Mouse (Mus musculus) forebrain, embryonic 15.5 days (tissue): ENCODE data around the gene Bcas3. TPM values are rescaled to one million over a fixed set of nuclear protein-coding genes. Genes with fewer than 3 reads are reported as not detected.
A peak's percentile ranks its signal among the peaks of the same experiment; 100 is the strongest.

ENCODE experiments used
- ATAC-seq: fragments of 200-750 bp; cut with Nextera tagmentation; replicated peaks from 2 replicates; pipeline ENCODE4 v1.8.0; 2017; ENCODE audit warnings: mild to moderate bottlenecking, moderate TSS enrichment, moderate library complexity
- H3K27ac ChIP-seq: fragments of 300-500 bp; sonication (generic); replicated peaks from 2 replicates; pipeline ENCODE4 v1.5.1; 2015; ENCODE audit warnings: mild to moderate bottlenecking, inconsistent platforms
- H3K27me3 ChIP-seq: fragments of 300-500 bp; sonication (generic); 2 replicates; pipeline ENCODE4 v1.6.1; 2015; ENCODE audit warnings: inconsistent platforms
- H3K36me3 ChIP-seq: fragments of 300-500 bp; sonication (generic); 2 replicates; pipeline ENCODE4 v1.6.1; 2015; ENCODE audit warnings: mild to moderate bottlenecking, inconsistent platforms
- H3K4me1 ChIP-seq: fragments of 300-500 bp; sonication (generic); 2 replicates; pipeline ENCODE4 v1.6.1; 2015; ENCODE audit warnings: inconsistent platforms
- H3K4me2 ChIP-seq: fragments of 300-500 bp; sonication (generic); replicated peaks from 2 replicates; pipeline ENCODE4 v1.6.1; 2015; ENCODE audit warnings: mild to moderate bottlenecking, inconsistent platforms
- H3K4me3 ChIP-seq: fragments of 300-500 bp; sonication (generic); 2 replicates; pipeline ENCODE4 v1.5.1; 2015; ENCODE audit warnings: mild to moderate bottlenecking, inconsistent platforms
- H3K9ac ChIP-seq: fragments of 300-500 bp; sonication (generic); replicated peaks from 2 replicates; pipeline ENCODE4 v1.6.1; 2015; ENCODE audit warnings: mild to moderate bottlenecking, inconsistent platforms
- H3K9me3 ChIP-seq: fragments of 300-500 bp; sonication (generic); 2 replicates; pipeline ENCODE4 v1.6.1; 2016; ENCODE audit warnings: inconsistent platforms
- WGBS: fragments of 180-500 bp; shearing (Covaris S2); methylation state at CpG from one replicate; pipeline ENCODE4 v1.1.7; 2015; ENCODE audit warnings: mixed read lengths; 5-methylcytosine and 5-hydroxymethylcytosine counted together
- polyA plus RNA-seq: library from polyadenylated mRNA; unstranded; fragments of >200 nt; fragmentation: Nextera tagmentation; extraction: Ambion mirVana; gene quantifications from 2 replicates; pipeline ENCODE4 v1.2.1, GENCODE M21; 2015

The Bcas3 gene
- polyA plus RNA-seq, 1 experiment from 2014 or later, result 30.1 TPM

DNA sequence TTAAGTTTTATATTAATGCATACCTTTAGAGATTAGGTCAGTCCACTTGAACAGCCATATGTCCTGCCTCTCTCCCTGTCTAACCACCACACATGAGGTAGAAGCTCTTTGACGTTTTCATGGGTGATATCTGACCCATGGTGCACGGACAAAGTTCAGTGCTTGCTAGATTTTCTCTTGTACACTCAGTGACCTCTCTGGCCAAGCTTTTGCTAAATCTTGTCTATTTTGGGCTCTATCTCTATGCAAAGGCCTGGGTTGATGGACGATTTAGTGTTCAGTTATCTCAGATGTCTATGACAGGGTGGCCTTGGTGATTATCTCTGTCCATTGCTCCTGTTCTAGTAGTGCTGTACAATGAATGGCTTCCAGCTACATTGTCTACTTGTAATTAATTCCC, 260.6 kb downstream of the Bcas3 start:
- no peaks in the 10 kb centered on the region for H3K36me3 ChIP-seq
- H3K4me1 ChIP-seq, result peaks cover 2% of the 10 kb centered on the region; the same call in 1 of the 2 replicates
- H3K4me3 ChIP-seq, result no peak overlapping the region
- WGBS, result 80% methylated on average over 3 of the region's 3 CpGs
- H3K4me2 ChIP-seq, result no peak overlapping the region
- H3K9ac ChIP-seq, result no peak overlapping the region
- no peaks in the 10 kb centered on the region for H3K27me3 ChIP-seq
- no peaks in the 10 kb centered on the region for H3K9me3 ChIP-seq
- H3K27ac ChIP-seq, result no peak overlapping the region
- ATAC-seq, result no peak

DNA sequence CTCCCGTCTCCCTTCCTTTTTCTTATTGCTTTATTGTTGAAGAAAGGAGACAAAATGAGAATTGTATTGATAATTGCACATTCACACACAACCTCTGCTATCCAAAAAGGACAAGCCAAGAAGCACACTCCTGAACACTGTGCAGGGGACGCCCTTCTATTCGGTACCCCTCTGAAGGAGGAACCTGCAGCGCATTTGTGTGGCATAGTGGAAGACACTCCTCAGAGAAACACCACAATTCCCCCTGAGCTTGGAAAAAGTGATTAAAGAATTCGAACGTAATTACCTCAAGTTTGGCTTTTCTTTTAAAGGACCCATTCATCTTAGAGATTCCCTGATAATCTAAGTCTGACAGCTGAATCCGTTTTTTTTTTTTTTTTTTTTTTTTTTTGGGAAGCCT, 261.5 kb downstream of the Bcas3 start:
- no peak overlapping the region for H3K4me2 ChIP-seq
- no peaks in the 10 kb centered on the region for H3K27me3 ChIP-seq
- WGBS, result 70% methylated on average over 7 of the region's 7 CpGs
- H3K27ac ChIP-seq, result no peak overlapping the region
- no peaks in the 10 kb centered on the region for H3K36me3 ChIP-seq
- no peak overlapping the region for H3K9ac ChIP-seq
- H3K4me1 ChIP-seq, result peaks cover 1% of the 10 kb centered on the region; the same call in 1 of the 2 replicates
- ATAC-seq, result no peak
- no peak overlapping the region for H3K4me3 ChIP-seq
- H3K9me3 ChIP-seq, result no peaks in the 10 kb centered on the region

- H3K27ac ChIP-seq, result no peak overlapping the region
- no peaks in the 10 kb centered on the region for H3K9me3 ChIP-seq
- H3K27me3 ChIP-seq, result no peaks in the 10 kb centered on the region
- no peak overlapping the region for H3K4me3 ChIP-seq
- 79% methylated on average over 7 of the region's 7 CpGs for WGBS
- H3K9ac ChIP-seq, result no peak overlapping the region
- no peaks in the 10 kb centered on the region for H3K36me3 ChIP-seq
- H3K4me2 ChIP-seq, result no peak overlapping the region
- H3K4me1 ChIP-seq, result no peaks in the 10 kb centered on the region
- no peak for ATAC-seq
Observed at GRCm38 (mm10) chr11:85615421-85615820, 262.5 kb downstream of the Bcas3 start.

GRCm38 (mm10) chr11:85621486-85621885, 268.5 kb downstream of the Bcas3 start:
- Histone ChIP-seq H3K9ac (no peak overlapping the region), H3K36me3 (no peaks in the 10 kb centered on the region), H3K9me3 (no peaks in the 10 kb centered on the region), H3K4me2 (no peak overlapping the region), H3K4me3 (no peak overlapping the region), H3K27ac (0 out of 2 replicates have a peak overlapping the region, but pooled peaks have one; percentile 1), H3K4me1 (peaks cover 12% of the 10 kb centered on the region), H3K27me3 (no peaks in the 10 kb centered on the region)
- WGBS, result 22% methylated on average over 2 of the region's 2 CpGs
- no peak for ATAC-seq

DNA sequence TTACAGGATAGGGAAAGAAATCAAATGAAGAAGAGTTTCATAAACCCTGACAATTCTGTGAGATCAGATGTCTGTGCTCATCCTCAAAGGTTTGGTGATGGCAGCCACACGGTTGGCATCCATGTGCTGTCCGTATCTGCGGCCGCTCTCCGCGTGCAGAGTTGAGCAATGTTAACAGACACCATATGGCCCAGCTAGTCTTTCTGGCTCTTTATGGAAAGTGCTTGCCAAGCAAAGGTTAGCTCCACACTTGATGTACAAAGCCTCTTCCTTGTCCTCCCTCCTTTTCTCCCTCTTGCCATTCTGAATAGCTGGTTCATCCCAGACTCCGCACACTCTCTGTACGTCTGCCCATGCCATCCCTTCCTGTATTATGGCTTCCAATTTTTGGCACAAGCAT, 269.0 kb downstream of the Bcas3 start:
- H3K9ac ChIP-seq, result no peak overlapping the region
- 66% methylated on average over 8 of the region's 8 CpGs for WGBS
- no peaks in the 10 kb centered on the region for H3K27me3 ChIP-seq
- peaks cover 12% of the 10 kb centered on the region for H3K4me1 ChIP-seq
- no peak overlapping the region for H3K4me2 ChIP-seq
- no peak; the same call in 1 of the 2 replicates for ATAC-seq
- 0 out of 2 replicates have a peak overlapping the region, but pooled peaks have one; percentile 1 for H3K27ac ChIP-seq
- H3K9me3 ChIP-seq, result no peaks in the 10 kb centered on the region
- H3K36me3 ChIP-seq, result no peaks in the 10 kb centered on the region
- no peak overlapping the region for H3K4me3 ChIP-seq

DNA sequence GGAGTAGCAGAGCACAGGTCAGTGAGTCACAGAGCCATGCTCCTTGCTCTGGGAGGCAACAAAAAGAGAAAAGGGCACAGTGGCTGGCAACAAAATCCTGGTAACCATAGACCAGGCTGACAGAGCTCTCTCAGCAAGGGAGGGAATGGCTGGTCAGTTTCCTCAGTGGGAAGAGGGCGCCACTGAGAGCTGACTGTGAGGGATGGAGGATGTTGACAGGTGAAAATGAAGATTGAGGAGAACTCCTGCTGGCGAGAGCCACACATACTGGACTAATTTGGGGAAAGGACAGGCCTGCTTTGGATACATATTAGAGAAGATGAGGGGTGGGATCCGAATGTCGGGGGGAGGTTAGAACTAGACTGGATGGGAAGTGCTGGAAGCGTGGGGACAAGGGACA, 272.2 kb downstream of the Bcas3 start:
- Histone ChIP-seq H3K4me2 (no peak overlapping the region), H3K4me1 (peaks cover 16% of the 10 kb centered on the region), H3K9ac (no peak overlapping the region), H3K36me3 (no peaks in the 10 kb centered on the region), H3K27me3 (no peaks in the 10 kb centered on the region), H3K9me3 (no peaks in the 10 kb centered on the region), H3K4me3 (no peak overlapping the region), H3K27ac (no peak overlapping the region)
- 80% methylated on average over 5 of the region's 5 CpGs for WGBS
- no peak for ATAC-seq

GRCm38 (mm10) chr11:85626846-85627245, 273.9 kb downstream of the Bcas3 start:
- H3K4me3 ChIP-seq, result no peak overlapping the region
- no peak overlapping the region for H3K27ac ChIP-seq
- no peak for ATAC-seq
- WGBS, result 91% methylated on average over 2 of the region's 2 CpGs
- no peaks in the 10 kb centered on the region for H3K9me3 ChIP-seq
- no peaks in the 10 kb centered on the region for H3K27me3 ChIP-seq
- no peaks in the 10 kb centered on the region for H3K36me3 ChIP-seq
- no peak overlapping the region for H3K9ac ChIP-seq
- no peak overlapping the region for H3K4me2 ChIP-seq
- peaks cover 13% of the 10 kb centered on the region for H3K4me1 ChIP-seq

DNA sequence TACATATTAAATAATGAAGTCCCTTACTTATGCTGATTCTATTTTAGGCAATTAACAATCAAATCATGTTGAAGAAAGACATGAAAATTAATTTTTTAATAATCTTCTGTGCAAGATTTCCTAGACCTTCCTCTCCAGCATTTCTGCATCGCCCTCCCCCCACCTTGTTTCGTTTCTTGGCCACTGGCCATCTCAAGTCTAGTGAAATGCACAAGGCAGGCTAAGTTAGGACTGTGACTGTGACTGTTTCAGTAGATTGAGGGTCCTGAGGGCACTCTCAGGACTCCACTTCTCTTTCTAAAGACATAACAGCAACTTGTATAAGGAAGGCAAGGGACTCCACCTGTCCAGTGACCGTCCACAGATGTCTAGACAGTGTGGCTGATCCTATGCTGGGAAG, 274.4 kb downstream of the Bcas3 start:
- Histone ChIP-seq H3K4me1 (peaks cover 8% of the 10 kb centered on the region; the same call in 1 of the 2 replicates), H3K27me3 (no peaks in the 10 kb centered on the region), H3K9me3 (no peaks in the 10 kb centered on the region), H3K27ac (no peak overlapping the region), H3K9ac (no peak overlapping the region), H3K36me3 (no peaks in the 10 kb centered on the region), H3K4me2 (no peak overlapping the region), H3K4me3 (no peak overlapping the region)
- 74% methylated on average over 3 of the region's 3 CpGs for whole genome bisulfite sequencing
- ATAC-seq, result no peak

GRCm38 (mm10) chr11:85628303-85629063, 275.5 kb downstream of the Bcas3 start:
- no peaks in the 10 kb centered on the region for H3K9me3 ChIP-seq
- no peak overlapping the region for H3K4me2 ChIP-seq
- no peaks in the 10 kb centered on the region for H3K27me3 ChIP-seq
- H3K36me3 ChIP-seq, result no peaks in the 10 kb centered on the region
- H3K4me3 ChIP-seq, result no peak overlapping the region
- 0 out of 2 replicates have a peak, but pooled peaks cover 4% of the 10 kb centered on the region for H3K4me1 ChIP-seq
- 54% methylated on average over 13 of the region's 13 CpGs for WGBS
- no peak for ATAC-seq
- no peak overlapping the region for H3K27ac ChIP-seq
- no peak overlapping the region for H3K9ac ChIP-seq

DNA sequence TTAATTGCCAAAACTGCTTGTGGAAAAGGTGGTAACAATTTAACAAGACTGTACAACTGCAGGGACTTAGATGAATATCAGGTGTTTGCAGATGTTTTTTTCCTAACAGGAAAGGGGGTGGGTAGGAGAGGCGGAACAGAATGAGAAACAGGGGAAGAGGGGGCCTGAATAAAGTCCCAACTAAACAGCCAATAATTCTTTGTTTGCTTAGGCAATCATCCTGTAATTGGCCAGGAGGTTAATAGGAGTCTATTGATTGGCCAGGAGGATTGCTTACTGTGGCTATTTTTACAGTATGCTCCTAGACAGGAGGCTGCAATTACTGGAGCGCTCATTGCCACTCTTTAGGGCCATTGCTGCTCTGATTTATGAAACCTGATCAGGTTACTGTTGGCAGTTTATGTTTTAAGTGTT, 279.6 kb downstream of the Bcas3 start:
- Histone ChIP-seq H3K9ac (no peak overlapping the region), H3K27me3 (no peaks in the 10 kb centered on the region), H3K9me3 (no peaks in the 10 kb centered on the region), H3K4me3 (no peak overlapping the region), H3K4me1 (0 out of 2 replicates have a peak, but pooled peaks cover 4% of the 10 kb centered on the region), H3K4me2 (no peak overlapping the region), H3K36me3 (no peaks in the 10 kb centered on the region), H3K27ac (no peak overlapping the region)
- WGBS, result 45% methylated on average over 2 of the region's 2 CpGs
- no peak for ATAC-seq

- no peak for ATAC-seq
- 0 out of 2 replicates have a peak overlapping the region, but pooled peaks have one; percentile 31 for H3K27ac ChIP-seq
- no peaks in the 10 kb centered on the region for H3K9me3 ChIP-seq
- H3K4me1 ChIP-seq, result peaks cover 25% of the 10 kb centered on the region
- 58% methylated on average over 12 of the region's 12 CpGs for WGBS
- H3K4me3 ChIP-seq, result no peak overlapping the region
- no peak overlapping the region for H3K9ac ChIP-seq
- no peak overlapping the region for H3K4me2 ChIP-seq
- H3K27me3 ChIP-seq, result no peaks in the 10 kb centered on the region; the same call in 1 of the 2 replicates
- no peaks in the 10 kb centered on the region for H3K36me3 ChIP-seq
Observed at GRCm38 (mm10) chr11:85638696-85639495, 285.9 kb downstream of the Bcas3 start.

DNA sequence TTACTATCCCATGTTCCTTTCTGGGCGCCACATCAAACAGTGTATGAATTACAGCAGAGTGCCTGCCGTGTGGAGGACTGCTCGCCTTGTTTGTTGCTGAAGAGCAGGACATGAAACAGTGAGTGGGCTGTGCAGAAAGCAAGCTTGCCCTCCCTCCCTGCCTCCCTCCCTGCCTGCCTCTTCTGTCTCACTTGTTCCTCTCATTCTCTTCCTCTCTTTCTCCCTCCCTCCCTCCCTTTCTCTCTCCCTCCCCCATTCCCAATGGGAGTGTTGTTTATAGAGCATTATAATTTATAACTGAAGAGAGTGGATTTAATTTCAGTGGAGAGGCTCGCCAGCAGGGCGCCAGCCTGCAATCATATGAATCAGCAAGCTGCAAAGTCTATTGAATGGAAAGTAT, 287.7 kb downstream of the Bcas3 start:
- Histone ChIP-seq H3K36me3 (no peaks in the 10 kb centered on the region), H3K9ac (no peak overlapping the region), H3K4me2 (peak overlapping the region; percentile 21), H3K4me3 (0 out of 2 replicates have a peak overlapping the region, but pooled peaks have one; percentile 6), H3K4me1 (peaks cover 25% of the 10 kb centered on the region), H3K27ac (peak overlapping the region; percentile 37; the same call in 1 of the 2 replicates), H3K9me3 (no peaks in the 10 kb centered on the region), H3K27me3 (no peaks in the 10 kb centered on the region; the same call in 1 of the 2 replicates)
- WGBS, result 12% methylated on average over 5 of the region's 5 CpGs
- 0 out of 2 replicates have a peak, but pooled peaks have one; percentile 58 for ATAC-seq
